Mouse (Mus musculus): Measurements from ENCODE around the gene Snx7.
A peak's percentile ranks its signal among the peaks of the same experiment; 100 is the strongest.

Gene Snx7

DNA sequence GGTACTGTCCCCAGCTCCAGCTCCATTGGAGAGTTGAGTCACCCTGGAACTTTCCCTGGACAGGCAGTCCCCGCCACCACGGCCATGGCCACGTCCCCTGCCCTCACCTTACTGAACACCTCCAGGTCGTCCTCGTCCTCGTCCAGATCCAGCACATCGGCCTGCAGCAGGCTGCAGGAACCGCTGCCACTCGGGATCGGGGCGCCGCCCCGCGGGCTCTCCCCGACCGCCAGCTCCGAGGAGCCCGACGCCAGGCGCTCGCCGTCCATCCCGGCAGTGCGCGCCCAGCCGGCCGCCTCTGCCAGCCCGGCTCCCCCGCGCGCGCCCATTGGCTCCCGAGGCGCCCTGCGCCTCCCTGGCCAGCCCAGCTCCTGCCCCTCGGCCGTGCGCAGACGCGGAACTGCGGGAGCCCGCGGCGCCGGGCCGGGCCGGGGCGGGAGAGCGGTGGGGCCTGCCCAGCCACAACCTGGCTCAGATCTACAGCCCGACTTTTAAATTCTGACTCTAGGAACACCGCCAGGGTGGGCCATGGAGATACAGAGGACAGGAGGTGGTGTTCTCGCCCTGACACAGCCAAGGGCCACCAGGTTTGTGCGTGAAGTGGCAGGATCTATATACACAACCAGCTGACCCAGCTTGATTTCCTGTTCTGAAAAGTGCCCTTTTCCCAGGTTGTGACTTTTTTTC is at the start of gene Snx7:
Gene Snx7 (minus strand): TSS at position 300 of the 687 bp plus-strand sequence.
- DNase-seq (ENCODE audit: low spot score in 2 of 2) = peak; percentile 65 to 84

DNA sequence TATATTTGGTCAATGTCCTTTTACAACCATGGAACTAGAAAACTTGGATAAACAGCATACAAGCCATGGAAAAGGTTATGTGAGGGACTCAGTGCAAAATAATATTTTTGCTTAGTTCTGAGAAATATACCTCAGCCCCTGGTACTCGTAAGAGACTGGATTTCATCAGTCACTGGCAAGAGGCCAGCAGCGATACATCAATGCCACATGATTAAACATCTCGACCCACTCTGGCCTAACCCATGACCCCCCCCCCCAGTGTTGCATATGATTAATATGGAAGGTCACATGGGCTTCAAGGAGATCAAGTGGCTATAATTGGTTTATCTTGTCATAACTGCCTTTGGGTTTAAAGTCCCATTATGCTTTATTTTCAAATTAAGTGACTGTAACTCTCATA is 46.7 kb upstream of the Snx7 start:
- DNase-seq (ENCODE audit: low spot score in 2 of 2) = no peak

DNA sequence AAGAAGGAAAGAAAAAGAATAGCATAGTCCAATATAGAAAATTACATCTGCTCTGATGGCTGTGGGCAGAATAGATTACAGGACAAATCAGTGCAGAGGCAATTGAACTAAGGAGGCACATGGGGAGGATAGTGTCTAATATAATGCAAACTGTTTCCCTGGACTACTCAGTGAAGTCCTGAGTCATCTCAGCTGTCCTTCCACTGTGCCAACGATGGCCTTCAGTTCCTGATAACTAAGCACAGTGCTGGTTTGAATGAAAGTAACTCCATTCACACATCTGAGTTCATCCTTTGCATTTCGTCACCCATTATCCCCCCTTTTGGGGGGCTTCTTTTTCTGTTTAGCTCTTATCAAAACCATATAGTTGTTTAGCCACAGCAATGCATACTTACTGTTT is 25.0 kb upstream of the Snx7 start:
- DNase-seq (ENCODE audit: low spot score in 2 of 2) = no peak

DNA sequence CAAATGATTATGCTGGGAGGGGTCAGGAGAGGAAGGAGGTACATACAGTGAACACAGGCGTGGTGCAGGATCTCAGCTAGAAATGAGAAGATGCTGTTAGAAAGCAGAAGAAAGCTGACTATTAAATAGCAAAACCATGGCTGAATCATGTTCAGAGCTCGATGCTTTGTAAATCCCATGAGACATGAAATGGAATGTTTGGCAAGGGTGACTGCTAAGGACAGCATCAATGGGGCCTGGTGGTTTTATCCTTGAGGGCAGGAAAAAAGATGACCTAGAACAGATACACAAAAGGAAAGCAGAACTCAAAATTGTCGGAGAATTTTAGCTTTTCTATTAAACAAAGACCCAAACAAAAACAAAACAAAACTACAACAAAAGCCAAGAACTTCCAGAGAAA is 6.7 kb upstream of the Snx7 start:
- DNase-seq (ENCODE audit: low spot score in 2 of 2) = no peak

DNA sequence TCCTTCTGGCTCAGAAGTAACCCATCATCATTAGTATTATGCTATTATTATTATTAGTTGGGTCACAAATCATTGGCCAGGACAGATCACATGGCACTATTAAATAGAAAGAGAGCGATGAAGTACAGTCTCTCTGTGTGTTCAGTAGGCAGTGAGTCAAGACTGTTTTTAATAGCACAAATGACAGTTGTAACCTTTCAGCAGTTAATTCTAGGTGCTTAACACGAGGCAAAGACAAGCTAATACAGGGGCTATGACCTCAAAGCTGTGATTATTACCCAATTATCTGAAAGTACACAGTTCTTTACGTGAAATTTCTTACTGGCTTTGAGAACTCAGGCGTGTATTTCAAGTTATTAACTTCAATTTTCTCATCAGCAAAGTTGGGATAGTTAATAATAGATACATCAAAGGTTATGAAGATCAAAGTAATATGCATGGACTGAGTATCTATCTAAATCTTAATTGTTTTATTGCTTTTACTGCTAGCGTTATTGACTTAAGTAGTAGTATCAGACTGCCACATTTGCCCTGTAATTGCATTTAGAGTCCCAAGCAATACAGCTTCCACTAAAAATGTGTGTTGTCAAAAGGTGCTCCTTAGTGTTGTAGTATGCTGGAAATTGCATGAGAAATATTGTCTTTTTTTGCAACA is 4.6 kb upstream of the Snx7 start:
- DNase-seq (ENCODE audit: low spot score in 2 of 2) = no peak

DNA sequence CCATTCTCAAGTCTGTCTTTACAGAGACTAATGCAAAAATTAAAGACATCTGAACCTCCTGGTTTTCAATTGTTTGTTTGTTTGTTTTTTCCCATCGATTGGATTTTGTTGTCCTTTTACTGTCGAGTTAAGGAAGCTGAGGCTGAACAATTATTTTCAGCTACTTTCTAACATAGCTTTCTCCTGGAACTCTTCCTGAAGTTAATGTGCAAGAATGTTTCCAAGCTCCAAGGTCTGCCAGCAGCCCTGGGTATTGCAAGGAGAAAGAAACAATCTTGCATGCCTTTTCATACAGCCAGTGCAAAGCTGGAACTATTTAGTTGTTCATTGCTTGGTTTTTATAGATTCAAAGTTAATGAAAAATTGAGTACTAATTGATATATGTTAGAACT is 584 bp upstream of the Snx7 start:
- DNase-seq (ENCODE audit: low spot score in 2 of 2) = no peak

DNA sequence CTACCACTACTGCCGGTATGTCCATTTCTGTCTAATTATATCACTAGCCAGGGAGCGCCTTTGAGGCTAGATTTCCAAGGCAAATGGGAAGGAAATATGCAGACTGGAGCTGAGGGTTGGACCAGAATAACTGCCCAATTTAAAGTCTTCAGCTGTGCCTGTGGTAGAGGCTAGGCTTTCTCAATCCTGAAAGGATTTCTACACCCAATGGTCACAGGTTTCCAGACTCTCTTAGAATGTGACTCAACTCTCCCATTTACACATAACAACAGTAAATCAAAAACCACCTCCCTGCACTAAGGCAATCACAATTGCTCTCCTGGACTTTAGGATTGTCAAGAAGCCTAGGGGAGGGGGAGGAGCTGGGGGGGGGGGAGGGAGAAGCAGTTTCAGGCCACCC is 645 bp downstream of the Snx7 start:
- DNase-seq (ENCODE audit: low spot score in 2 of 2) = no peak

DNA sequence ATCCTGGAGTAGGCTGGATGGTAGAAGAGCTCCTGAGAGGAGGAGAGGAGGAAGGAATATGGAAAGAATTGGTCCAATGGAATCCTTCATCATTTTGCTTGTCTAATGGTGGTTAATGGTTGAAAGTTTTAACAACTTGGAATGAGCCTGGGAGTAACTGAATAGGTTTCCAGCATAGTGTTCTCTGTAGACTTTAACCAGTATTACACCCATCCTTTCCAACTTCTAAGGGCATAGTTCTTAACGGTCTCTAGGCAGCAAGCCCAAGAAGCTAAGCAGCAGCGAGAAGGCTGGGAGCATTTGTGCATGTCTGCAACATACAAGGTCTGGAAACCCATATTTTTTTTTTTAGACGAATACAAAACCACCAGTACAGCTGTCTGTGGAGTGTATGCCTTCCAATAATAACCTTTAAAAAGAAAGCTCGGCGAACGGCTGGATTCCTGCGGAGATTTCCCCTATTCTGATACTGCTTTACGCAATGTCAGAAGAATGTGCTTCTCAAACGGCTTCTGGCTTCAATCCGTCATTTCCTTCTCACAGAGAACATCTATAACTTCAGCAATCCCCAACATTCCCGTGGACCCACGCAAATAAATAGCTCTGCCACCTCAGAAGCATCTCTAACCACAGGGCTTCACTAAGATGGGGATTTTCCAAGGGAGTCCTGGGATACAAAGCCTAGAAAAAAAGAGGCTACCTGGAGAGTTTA is 1.9 kb downstream of the Snx7 start:
- no peak for DNase-seq (ENCODE audit: low spot score in 2 of 2)

DNA sequence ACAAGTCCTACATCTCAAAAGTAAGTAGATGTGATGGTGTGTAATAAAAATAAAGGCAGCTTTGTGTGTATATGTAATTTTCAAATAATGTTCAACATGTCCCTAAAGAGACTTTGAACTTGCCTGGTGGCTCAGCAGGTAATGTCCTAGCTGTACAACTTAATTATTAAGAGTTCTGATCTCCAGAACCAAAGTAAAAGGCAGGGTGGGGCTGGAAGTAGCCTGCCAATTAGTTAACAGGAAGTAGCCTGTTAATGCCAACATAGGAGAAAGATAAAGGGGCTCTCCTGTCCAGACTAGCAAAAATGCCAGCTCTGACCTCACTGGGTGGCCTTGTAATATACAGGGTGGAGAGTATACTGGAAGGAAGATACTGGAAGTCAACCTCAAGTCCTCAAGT is 3.1 kb downstream of the Snx7 start:
- no peak for DNase-seq (ENCODE audit: low spot score in 2 of 2)

DNA sequence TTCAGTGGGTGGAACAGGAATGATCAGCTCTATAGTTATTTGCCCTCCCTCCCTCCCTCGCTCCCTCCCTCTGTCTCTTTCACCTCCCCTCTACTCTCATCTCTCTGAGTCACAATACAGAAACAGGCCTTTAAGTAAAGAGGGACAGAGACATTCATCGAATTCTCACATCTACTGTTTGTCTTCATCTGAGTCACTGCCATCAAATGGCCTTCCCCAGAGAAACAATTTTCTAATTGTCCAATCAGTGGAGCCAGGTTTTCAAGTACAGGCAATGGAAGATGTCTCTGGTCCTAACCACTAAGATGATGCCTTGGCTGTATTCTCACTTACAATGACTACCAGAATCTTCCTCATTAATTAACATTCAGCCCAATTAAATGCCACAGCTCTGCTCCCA is 5.8 kb downstream of the Snx7 start:
- DNase-seq (ENCODE audit: low spot score in 2 of 2) = no peak

DNA sequence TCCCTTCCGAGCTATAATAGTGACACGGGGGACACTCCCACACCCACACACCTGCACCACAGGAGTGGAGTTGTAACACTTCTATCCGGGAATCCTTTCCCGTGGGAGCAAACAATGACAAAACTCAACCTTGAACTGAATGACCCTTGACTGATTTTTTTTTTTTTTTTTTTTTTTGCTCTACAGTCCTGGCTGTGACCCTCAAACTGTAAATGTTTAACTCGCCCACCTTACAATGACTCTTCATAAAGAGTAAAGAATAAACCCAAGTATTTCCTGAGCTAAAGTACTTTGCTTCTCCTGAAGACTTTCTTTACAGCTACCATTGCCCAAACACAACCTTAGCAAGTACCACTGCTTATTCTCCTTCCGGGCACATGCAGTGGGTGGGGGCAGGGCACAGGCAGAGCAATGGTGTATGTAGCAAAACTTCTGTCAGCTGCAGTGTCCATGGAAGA is 6.7 kb downstream of the Snx7 start:
- DNase-seq (ENCODE audit: low spot score in 2 of 2) = no peak

DNA sequence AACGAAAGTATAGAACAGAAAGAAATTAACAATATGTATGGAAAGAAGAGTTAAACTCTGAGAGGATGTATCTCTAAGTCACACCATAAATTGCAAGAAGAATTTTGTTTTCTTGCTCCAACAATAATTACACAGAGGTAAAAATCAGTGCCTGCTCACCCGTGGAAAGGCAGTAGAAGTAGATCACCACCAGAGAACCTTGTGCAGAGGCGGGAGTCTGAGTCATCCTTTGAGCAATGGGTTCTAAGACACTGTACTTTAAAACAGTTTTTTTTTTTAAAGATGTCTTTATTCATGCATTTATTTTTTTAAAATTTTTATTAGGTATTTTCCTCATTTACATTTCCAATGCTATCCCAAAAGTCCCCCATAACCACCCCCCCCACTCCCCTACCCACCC is 9.7 kb downstream of the Snx7 start:
- peak in 1 of 2 experiments; percentile 29 for DNase-seq (ENCODE audit: low spot score in 2 of 2)

DNA sequence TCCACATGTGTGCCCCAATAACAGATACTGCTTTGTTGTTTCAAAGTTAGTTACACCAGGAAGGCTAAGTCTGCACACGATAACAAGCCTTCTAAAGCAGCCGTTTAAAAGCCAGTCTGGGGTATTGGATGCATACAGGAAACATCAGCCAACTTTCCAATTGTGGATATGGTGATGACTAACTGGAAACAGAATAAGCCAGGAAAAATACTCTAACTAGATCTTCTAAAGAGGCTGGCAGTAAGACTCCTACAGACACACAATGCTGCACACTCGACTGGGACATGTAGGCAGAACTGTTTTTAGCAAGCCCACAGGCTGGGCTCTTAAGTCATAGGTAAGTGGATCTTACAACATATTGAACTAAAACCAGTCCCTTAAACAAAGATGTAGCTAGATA is 15.0 kb downstream of the Snx7 start:
- peak; percentile 52 to 67 for DNase-seq (ENCODE audit: low spot score in 2 of 2)

DNA sequence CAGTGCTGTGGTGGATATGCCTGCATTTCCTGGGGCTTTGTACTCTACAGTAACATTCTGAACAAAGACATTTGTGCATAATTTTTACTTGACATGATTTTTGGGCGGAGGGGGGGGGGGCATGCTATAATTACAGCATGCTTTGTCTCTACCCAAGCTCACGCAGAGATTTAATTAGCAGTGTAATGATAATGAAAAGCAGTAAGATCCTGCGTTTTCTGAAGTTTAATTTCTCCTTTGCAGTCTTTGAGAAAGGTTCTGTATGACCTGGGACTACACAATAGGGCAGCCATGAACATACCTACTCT is 16.7 kb downstream of the Snx7 start:
- no peak for DNase-seq (ENCODE audit: low spot score in 2 of 2)

DNA sequence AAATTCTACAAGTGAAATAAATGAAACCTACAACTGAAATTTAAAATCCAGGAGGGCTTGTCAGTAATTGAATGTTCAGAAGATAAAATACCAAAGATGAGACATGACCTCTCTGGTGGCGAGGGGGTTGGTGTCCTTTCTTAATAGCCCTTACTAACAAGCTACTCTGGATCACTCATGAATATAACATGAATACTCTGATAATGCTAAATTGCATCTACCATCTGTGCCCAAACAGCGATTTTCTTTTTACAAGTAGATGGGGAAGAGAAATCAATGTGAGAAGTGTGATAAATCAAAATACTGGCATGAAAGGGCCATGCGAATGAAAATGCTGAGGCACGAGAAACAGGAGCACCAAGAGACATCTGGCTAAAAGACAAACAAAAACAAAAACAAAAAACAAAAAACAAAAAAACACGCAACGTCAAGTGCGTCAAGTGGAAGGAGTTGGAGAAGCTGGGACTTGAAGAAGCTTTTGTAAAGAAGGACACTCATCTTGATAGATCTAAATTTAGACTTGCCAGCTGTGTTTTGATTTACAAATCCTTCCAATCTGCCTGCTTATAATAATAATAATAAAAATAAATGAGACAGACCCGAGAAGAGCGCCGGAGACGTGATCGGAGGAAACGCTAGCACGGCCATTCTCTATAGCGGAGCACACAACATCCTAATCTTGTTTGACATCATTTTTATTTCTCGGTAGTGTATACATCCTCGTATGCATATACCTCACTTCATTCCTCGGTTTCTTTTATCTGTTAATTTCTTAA is 17.3 kb downstream of the Snx7 start:
- no peak for DNase-seq (ENCODE audit: low spot score in 2 of 2)

DNA sequence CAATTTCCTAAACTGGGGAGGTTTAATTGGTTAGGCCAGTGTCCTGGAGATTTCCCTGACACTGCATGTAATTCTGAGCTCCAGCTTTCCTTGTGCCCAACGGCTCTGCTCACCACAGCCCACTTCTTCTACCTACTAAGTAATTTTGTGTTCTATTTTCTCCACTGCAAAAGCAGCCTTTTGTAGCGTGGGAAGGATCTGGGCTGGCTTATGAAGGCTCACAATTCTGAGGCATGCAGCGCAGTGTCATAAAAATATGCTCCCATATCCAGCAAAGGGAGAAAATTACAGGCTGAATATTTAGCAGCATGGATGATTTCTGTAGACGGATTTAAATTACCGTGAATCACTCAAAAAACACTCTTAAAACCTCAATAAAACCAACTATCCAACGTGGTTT is 19.9 kb downstream of the Snx7 start:
- peak; percentile 78 to 81 for DNase-seq (ENCODE audit: low spot score in 2 of 2)

DNA sequence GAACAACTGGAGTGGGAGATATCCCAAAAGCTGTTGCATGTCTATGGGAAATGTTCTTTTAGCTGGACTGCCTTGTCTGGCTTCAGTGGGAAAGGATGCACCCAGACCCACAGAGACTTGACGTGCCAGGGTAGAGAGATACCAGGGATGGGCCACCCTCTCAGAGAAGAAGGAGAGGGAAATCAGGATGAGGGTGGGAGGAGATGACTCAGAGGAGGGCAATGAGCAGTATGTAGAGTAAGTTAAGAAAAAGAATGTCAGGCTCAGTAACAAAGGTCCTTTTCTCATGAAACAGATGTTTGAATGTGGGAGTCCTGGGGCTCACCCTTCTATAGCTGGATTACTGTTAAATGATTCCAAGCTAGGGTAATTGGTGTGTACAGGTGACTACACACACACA is 26.1 kb downstream of the Snx7 start:
- DNase-seq (ENCODE audit: low spot score in 2 of 2) = no peak

DNA sequence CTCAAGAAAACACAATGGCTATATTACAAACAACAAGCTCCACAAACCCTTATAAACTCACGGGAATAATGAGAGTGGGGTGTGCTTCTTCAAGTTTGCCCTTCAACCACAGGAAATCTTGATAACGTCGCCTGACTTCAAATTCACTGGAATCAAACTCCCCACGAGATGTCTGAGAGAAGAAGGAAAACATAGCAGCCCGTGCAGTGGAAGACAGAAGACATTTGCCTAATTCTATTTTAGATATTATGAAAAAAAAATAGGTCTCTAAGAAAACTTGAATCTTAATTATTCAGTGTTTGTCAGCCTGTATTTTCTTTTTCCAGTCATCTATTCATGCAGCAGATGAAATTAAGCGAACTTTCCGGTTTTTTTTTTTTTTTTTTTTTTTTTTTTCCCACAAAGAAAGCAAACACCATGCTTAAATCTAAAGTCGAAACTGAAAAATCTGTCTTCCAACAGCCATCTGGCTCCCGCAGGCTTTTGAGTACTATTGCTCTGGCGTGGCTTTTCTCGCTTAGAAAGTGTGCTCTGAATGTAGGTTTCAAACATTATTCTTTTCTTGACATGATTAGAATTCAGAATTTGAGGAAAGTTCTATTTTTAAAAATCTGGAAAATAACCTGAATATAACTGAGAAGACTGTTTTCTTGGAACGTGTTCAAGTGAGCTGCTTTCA is 28.7 kb downstream of the Snx7 start:
- DNase-seq (ENCODE audit: low spot score in 2 of 2) = peak in 1 of 2 experiments; percentile 45

DNA sequence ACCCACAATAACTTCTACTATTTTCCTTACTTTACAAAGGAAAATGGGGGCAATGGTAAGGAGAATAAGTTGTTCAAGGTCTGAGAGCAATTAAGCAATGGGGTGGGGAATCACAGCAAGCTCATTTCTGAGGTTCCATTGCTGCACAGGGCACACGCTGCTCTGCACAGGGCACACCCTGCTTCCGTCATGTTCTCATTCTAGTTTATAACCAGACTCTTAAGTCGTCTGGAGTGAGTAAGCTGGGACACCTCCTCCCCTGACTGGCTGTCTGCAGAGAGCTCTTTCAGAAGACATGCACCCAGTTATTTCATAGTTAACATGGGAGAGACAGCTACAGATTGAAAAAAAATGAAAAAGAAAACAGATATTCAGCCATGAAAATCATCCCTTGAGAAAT is 30.7 kb downstream of the Snx7 start:
- no peak for DNase-seq (ENCODE audit: low spot score in 2 of 2)

DNA sequence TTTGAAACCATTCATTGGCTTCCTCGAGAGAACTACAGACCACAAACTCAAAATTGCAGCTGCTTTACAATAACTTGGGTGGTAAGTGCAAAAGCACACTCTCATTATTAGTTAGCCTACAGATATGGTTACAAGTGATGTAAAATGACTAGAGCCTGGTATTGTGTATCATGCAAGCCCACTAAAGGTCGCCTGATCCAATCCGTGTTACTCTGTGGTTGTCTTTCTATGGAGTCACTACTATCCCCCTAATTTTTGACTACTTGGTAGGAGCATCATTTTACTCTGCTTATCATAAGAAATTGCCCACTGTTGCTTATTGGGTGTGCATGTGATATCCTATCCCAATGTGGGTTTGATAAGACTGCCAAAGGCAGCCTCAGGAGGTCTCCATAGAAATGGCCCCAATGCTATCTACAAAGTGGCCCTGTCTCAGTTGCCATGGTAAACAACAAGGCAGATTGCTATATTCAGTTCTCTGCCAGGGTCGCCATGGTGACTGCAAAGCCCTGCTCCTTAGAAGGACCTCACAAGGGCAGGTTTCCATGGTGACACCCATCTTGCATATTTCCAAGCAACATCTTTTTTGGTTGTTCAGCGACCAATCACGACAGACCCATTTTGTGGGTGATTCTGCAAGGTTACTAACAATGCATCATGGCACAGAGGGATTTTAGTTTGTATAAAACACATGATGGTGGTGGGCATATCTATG is 42.1 kb downstream of the Snx7 start:
- DNase-seq (ENCODE audit: low spot score in 2 of 2) = peak in 1 of 2 experiments; percentile 52

DNA sequence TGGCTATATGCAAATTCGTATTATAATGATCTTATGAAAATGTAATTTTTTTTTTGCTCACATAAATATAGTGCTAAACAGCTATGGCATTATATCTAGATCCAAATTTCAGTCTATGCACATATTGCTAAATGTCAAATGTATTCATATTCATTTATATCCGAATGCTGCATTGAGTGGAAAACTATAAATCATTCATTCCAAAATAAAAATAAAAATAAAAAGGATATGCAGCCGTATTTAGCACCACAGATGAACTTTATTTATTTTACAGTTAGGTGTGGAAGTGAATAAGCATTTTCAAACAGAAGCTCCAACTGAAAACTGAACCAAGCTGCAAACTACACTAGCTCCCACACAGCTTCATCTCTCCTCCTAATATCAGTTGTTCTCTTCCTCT is 45.5 kb downstream of the Snx7 start:
- no peak for DNase-seq (ENCODE audit: low spot score in 2 of 2)

Measured in left cerebral cortex, adult 9 months (tissue).